Mouse (Mus musculus) granulocyte monocyte progenitor cell, adult 5-6 weeks (primary cell): ENCODE results near the gene Tyw1. TPM values are rescaled to one million over a fixed set of nuclear protein-coding genes. Genes with fewer than 3 reads are reported as not detected.

Experiments
- ATAC-seq: replicated peaks from 2 replicates; pipeline ENCODE4 v1.8.0; 2016; ENCODE audit warnings: mild to moderate bottlenecking, moderate TSS enrichment, inconsistent platforms; ENCODE audit not compliant: poor library complexity, severe bottlenecking
- total RNA-seq, 2 experiments: library from RNA; stranded (forward) in 1 of 2; stranded (reverse) in 1 of 2; fragments of 200-712, 200-1000 nt in 1 of 2; fragments of >200 nt in 1 of 2; fragmentation: Nextera tagmentation in 1 of 2; gene quantifications; 2 replicates each; pipeline ENCODE4 v1.2.3; 2014 to 2017

The Tyw1 gene
- total RNA-seq, 2 experiments from 2014 or later, result 16.7 to 31.9 TPM

GRCm38 (mm10) chr5:130263454-130263853, 8.0 kb downstream of the Tyw1 start:
- no peak; the same call in 1 of the 2 replicates for ATAC-seq

GRCm38 (mm10) chr5:130264433-130265005, 9.1 kb downstream of the Tyw1 start:
- no peak for ATAC-seq

GRCm38 (mm10) chr5:130266651-130267050, 11.2 kb downstream of the Tyw1 start:
- ATAC-seq, result 0 out of 2 replicates have a peak, but pooled peaks have one; percentile 31

- peak; percentile 60 for ATAC-seq
Measured at GRCm38 (mm10) chr5:130267316-130267715, 11.9 kb downstream of the Tyw1 start.

- no peak for ATAC-seq
Measured at GRCm38 (mm10) chr5:130268976-130269375, 13.6 kb downstream of the Tyw1 start.

GRCm38 (mm10) chr5:130272344-130272743, 16.9 kb downstream of the Tyw1 start:
- ATAC-seq, result 0 out of 2 replicates have a peak, but pooled peaks have one; percentile 41

GRCm38 (mm10) chr5:130273046-130273445, 17.6 kb downstream of the Tyw1 start:
- ATAC-seq, result no peak

GRCm38 (mm10) chr5:130275509-130275908, 20.1 kb downstream of the Tyw1 start:
- ATAC-seq, result peak; percentile 57

- ATAC-seq, result peak; percentile 81
Measured at GRCm38 (mm10) chr5:130278011-130278472, 22.6 kb downstream of the Tyw1 start.

- peak; percentile 77 for ATAC-seq
Measured at GRCm38 (mm10) chr5:130283079-130283732, 27.8 kb downstream of the Tyw1 start.

GRCm38 (mm10) chr5:130288106-130288505, 32.7 kb downstream of the Tyw1 start:
- ATAC-seq, result no peak

- no peak for ATAC-seq
Measured at GRCm38 (mm10) chr5:130290242-130290641, 34.8 kb downstream of the Tyw1 start.

GRCm38 (mm10) chr5:130290775-130291174, 35.4 kb downstream of the Tyw1 start:
- ATAC-seq, result no peak

- ATAC-seq, result no peak
Measured at GRCm38 (mm10) chr5:130292976-130293375, 37.6 kb downstream of the Tyw1 start.

- ATAC-seq, result no peak
Measured at GRCm38 (mm10) chr5:130293941-130294340, 38.5 kb downstream of the Tyw1 start.

- ATAC-seq, result no peak
Measured at GRCm38 (mm10) chr5:130294598-130294997, 39.2 kb downstream of the Tyw1 start.

GRCm38 (mm10) chr5:130296071-130296470, 40.7 kb downstream of the Tyw1 start:
- peak; percentile 48 for ATAC-seq

GRCm38 (mm10) chr5:130298831-130299460, 43.5 kb downstream of the Tyw1 start:
- ATAC-seq, result no peak

- no peak for ATAC-seq
Measured at GRCm38 (mm10) chr5:130299526-130299925, 44.1 kb downstream of the Tyw1 start.

GRCm38 (mm10) chr5:130303611-130304010, 48.2 kb downstream of the Tyw1 start:
- no peak for ATAC-seq

- ATAC-seq, result no peak
Measured at GRCm38 (mm10) chr5:130307921-130308320, 52.5 kb downstream of the Tyw1 start.
